Mouse (Mus musculus) layer of hippocampus, adult 9-10 months (tissue): ENCODE measurements around the gene Taf9.

Experiments used
- DNase-seq: peaks from one replicate; pipeline ENCODE4 v3.0.0; 2022; ENCODE audit warnings: low spot score

Gene Taf9

DNA sequence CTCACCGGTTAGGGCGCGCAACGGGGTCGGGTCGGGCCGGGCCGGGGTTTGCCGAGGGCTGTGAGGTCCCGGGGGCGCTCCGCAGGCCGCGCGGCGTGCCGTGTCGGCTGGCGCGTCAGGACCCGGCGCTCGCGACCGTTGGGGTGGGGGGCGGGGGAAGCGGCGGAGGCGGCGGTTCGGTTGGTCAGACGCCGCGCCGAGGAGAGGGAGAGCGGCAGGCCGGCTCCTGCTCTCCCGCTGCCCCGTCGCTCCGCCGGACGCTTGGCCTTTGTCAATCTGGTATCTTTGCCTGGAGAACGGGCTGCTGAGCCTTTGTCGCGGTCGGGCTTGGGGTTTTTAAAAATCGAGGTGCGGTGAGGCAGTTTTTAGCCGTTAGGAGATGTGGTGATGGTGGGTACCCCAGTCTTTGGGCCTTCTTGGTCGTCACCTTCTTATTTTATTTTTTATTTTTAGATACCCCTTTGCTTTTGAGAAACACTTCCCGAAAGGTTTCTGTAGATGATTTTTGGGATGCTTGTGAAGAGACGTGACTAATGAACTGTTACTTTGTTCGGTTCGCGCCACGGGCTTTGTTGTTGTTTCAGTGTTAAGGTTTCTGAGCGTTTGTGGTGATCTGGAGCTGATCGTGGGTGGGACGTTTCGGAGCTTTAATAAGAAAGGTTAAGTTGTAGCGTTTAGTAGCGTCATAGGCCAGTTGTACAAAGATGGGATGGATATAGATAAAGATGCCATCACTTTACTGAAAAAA lies at the start of gene Taf9:
Gene Taf9, plus strand, starts transcription at position 141 of the 748 bp plus-strand sequence.
- no peak for DNase-seq

DNA sequence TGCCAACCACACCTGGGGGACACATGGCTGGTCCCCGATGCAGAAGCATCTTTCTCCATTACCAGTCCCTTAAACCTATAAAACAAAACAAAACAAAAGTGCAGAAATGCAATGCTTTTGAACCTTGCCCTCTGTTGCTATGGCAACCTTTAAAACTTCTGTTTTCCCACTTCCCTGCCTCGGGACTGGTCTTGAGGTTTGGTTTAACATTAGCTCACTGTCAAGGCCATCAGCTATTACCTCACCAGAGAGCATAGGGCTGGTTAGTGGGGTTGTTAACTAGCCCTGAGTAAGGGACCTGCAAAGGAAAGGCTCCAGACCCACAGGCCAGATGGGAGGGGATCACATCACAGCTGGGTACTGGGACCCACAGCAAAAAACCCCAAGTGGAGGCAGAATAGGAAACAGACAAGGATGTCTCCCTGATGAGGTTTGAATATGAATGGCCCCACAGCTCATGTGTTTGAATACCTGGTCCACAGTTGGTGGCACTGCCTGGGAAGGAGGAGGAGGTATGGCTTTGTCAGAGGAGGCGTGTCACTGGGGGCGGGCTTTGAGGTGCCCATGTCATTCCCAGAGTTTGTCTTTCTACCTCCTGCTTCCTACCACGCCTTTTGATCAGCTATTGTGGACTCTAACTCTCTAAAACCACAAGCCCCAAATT lies 49.0 kb upstream of the Taf9 start:
- no peak for DNase-seq

GRCm38 (mm10) chr13:100603031-100603737 lies 48.2 kb upstream of the Taf9 start:
- DNase-seq = no peak

- no peak for DNase-seq
Measured at GRCm38 (mm10) chr13:100603738-100604095, 47.7 kb upstream of the Taf9 start.

DNA sequence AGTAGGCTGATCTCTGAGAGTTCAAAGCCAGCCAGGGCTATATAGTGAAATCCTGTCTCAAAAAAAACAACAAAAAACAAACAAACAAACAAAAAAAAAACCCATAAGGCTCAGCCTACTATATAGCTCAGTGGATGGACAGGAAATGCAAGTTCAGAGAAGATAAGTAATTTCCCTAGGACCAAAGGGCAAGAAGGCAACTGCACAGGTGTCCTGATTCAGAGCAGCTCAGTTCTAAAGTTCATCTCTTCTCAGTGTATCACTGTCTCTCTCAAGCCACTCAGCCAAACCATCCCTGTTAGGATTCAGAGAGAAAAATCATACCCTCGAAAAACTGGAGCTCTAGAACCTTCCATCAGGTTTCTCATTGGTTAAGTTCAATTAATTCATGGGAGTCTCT lies 45.5 kb upstream of the Taf9 start:
- no peak for DNase-seq

DNA sequence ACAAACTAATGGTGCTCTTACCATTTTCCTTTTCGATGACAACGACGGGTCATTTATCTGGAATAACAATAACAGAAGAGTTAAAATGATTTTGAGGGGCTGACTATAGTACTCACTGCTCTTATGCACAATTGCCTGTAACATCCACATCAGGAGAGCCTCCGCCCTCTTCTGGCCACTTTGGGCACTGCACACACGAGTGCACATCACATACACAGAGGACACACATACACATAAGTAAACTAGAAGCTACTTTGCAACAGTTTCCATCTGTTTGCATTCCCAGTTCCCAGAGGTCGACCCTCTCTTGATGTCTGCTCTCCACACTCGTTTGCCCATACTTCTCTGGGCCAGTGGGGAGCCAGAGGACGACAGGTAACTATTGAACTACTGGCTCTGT lies 43.6 kb upstream of the Taf9 start:
- DNase-seq = no peak

DNA sequence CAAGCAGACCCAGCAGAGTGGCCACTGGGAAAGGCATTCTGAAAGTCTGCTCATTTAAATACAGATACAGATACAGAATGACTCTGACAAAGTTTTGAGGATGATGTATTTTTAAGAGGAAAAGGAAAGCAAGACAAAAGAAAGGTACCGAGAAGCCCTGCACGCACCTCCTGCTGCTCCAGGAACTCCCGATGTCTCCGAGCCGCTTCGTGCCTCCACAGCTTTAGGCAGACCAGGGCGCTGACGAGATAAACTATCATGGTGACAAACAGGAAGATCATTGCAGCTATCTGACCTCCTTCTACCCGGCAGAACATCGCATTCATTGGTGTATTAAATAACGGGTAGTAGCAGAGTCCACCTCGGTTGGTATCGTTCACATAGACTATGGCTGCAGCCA lies 40.1 kb upstream of the Taf9 start:
- no peak for DNase-seq

- no peak for DNase-seq
Measured at GRCm38 (mm10) chr13:100612251-100612650, 39.1 kb upstream of the Taf9 start.

DNA sequence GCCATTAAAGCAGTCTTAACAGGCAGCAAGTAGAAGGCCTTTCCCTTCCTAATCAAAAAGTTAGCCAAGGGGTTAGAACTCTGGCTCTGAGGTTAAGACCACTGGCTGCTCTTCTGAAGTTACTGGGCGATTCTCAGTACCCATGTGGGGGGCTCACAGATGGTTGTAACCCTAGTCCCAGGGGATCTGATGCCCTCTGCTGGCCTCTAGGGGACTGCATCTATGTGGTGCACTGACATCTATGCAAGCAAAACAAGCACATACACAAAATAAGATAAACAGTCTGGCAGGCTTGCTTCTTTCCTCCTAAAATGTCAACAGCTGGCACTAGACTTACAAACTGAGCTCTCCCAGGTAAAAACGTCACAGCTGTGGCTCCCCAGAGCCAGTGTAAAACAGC lies 38.5 kb upstream of the Taf9 start:
- DNase-seq = no peak

GRCm38 (mm10) chr13:100616181-100617087 lies 34.9 kb upstream of the Taf9 start, which contains the start of gene Marveld2:
TSS of gene Marveld2 (minus strand) at chr13:100616971.
- no peak for DNase-seq

DNA sequence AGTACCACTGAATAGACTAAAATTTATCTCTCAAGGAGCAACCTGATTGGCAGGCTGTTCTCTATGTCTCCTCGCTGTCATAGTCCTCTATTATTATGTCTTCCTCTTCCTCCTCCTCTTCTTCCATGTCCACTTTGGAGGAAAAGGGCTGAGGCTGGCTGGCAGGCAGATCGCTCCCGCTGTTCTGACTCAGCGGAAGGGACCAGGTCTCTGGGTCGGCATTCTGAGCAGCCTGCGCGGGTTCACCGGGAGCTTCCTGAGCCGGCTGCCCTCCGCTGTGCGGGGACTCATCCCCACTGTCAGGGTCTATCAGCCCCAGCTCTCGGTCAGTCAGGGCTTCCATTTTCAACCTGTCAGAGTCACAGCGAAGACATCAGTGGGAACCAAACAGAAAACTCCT lies 33.8 kb upstream of the Taf9 start:
- DNase-seq = no peak

DNA sequence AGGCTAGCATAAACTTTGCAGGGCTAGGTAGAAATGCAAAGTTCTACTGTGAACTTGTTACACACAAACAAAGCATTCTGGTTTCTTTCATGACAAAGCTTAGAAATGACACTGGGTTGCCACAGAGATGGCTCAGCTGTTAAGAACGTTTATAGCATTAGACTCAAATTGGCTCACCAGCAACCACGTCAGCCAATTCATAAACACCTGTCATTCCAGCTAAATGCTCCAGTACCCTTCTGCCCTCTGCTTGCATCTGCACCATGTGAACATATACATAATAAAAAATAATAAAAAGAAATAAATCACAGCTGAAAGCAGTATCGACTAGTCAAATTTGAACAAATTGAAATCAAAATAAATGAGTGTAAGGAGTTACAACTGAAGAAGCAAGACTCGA lies 29.1 kb upstream of the Taf9 start:
- DNase-seq = no peak

DNA sequence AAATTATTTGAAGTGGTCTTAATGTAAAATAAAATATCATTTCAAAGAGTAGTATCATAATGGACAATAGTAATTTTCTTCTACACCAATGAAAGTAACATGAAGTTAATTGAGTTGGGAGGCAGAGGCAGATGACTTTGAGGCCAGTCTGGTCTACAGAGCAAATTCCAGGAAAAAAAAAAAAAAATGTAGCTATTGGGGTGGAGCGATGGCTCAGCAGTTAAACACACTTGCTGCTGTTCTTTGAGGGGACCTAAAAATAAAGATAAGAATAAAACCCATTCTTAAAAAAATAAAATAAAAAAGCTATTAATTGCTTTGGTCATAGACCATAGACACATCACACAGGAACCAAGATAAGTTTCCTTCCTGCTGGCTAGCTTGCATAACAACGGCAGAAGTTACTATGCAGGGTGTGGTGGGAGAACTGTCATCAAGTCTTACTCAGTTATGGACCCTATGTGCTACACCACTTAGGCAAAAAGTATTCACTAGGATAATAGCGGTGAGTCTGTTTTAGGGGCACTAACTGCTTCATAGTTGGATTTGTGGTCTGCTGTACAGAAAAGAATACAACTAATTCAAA lies 17.2 kb upstream of the Taf9 start:
- DNase-seq = no peak

- DNase-seq = no peak
Measured at GRCm38 (mm10) chr13:100642471-100643209, 8.7 kb upstream of the Taf9 start.

DNA sequence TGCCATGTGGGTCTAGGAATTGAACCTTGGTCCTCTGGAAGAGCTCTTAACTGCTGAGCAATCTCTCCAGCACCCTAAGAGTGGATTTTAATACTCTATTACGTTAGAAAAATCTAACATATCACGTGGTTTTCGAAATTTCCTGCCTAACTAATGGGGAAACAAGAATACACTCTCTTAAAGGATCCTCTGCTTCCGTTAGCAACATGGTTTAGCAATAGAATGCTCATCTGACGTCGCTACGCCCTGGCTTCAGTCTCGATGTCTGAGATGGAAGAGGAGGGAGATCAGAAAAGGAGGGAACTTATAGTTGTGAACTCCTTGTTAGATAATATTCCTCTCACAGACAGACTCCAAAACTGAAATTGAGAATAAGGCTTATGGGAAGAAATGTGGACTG lies 3.2 kb upstream of the Taf9 start:
- no peak for DNase-seq

GRCm38 (mm10) chr13:100650550-100651438 lies 585 bp upstream of the Taf9 start, which contains the start of the genes Ak6 and Rad17:
TSS of gene Ak6 (plus strand) at chr13:100650979.
TSS of gene Rad17 (minus strand) at chr13:100651051.
- peak; percentile 71 for DNase-seq

DNA sequence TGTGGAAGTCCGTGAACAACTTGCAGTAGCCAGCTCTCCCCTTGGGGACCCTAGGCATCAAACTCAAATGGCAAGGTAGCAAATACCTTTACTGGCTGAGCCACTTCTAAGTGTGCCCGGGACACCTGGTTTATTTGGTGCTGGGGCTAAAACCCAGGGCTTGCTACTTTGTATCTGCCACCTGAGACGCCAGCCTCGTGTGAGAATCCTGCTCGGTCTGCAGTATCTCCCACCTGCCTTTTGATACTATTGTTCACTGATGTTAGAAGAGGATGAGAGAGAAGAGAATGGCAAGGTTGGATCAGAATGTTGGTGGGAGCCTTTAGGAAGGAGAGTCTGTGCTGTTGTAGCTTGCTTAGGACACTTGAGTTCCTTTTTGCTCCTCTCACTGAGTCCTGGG lies 6.7 kb downstream of the Taf9 start:
- no peak for DNase-seq

DNA sequence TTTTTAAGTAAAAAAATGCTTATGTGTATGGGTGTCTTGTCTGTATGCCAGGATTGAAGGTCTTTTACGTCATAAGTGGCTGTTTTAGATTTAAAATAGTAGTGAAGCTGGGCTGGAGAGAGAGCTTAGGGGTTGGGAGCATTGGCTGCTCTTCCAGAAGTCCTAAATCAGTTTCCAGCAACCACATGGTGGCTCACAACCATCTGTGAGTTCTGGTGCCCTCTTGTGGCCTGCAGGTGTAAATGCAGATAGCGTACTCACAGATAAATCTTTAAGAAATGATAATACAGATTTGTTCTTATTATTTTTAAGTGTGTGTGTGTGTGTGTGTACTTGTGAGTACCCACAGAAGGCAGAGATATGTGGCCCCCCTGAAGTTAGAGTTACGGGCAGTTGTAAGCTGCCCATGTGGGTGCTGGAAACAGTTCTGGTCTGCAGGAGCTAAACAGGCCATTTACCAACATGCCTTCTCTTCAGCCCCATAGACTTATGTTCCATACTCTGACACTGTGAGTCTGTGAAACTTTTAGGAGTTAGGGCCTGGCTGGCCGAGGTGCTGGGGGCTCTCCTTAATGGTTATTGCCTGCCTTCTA lies 8.6 kb downstream of the Taf9 start:
- no peak for DNase-seq

DNA sequence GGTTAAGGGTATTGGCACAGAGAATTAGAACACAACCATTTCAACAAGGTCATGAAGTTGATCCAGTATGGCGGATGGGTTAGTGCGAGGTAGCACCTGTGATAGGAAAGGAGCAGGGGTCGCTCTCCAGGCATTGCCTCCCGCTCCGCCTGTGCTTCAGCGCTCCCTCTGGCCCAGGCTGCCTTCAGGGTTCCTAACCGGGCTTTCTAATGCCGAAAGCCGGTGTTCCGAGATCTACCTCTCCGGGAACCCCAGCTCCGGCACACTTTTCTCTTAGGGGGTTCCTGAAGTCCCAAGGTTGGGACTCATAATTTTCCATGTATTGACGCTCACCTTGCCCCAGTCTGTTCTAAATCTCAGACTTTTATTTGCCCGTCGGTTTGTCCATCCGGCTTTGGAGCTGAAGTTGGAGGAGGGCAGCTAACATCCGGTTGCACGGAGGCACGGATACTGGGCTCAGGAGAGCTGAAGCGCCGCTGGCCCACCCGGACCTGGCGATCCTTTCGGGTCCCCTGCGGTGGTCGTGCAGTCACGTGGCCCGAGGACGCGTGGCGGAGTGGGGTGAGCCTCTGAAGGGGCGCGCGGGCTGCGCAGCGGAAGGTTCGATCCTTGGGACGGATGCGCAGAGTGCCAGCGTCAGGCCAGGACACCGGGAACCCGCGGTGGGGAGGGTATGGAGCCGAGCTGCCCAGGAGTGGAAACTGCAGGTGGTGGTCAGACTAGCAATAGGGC lies 18.1 kb downstream of the Taf9 start, which contains the start of gene Ccdc125:
Gene Ccdc125, plus strand, starts transcription at position 427 of the 732 bp plus-strand sequence.
- DNase-seq = no peak
